Mouse (Mus musculus): ENCODE results near the gene Pmp22. TPM values are rescaled to one million over a fixed set of nuclear protein-coding genes. Genes with fewer than 3 reads are reported as not detected.

Pmp22 gene
- polyA plus RNA-seq (2012; fragmentation: generic; extraction: Trizol), result 100 to 1,000 TPM in 1 of 2 experiments, 10 to 100 TPM in 1; 26.2 to 173 TPM

GRCm38 (mm10) chr11:63128784-63129183 lies at the start of gene Pmp22:
Gene Pmp22, plus strand, starts transcription at chr11:63128982.

Other genes starting within 250 kb of the Pmp22 start
- 10 to 100 TPM in 1 of 2 experiments, 1 to 10 TPM in 1; 1.1 to 20.8 TPM for gene Tvp23b, start 249.5 kb upstream of the Pmp22 start, polyA plus RNA-seq (2012; fragmentation: generic; extraction: Trizol)
- gene Cdrt4, start 177.8 kb upstream of the Pmp22 start, polyA plus RNA-seq (2012; fragmentation: generic; extraction: Trizol), result under 1 TPM in 1 of 2 experiments, not detected in 1; 0.12 TPM
- under 1 TPM in 1 of 2 experiments, not detected in 1; 0.04 TPM for gene Tekt3, start 67.3 kb upstream of the Pmp22 start, polyA plus RNA-seq (2012; fragmentation: generic; extraction: Trizol)

All from C3H10T1/2 (cell line).